Mouse (Mus musculus): ENCODE measurements around the gene Tekt3. TPM values are rescaled to one million over a fixed set of nuclear protein-coding genes. Genes with fewer than 3 reads are reported as not detected.

The Tekt3 gene
- total and polyA plus RNA-seq, 3 experiments: 0.11 TPM; not detected in 2

DNA sequence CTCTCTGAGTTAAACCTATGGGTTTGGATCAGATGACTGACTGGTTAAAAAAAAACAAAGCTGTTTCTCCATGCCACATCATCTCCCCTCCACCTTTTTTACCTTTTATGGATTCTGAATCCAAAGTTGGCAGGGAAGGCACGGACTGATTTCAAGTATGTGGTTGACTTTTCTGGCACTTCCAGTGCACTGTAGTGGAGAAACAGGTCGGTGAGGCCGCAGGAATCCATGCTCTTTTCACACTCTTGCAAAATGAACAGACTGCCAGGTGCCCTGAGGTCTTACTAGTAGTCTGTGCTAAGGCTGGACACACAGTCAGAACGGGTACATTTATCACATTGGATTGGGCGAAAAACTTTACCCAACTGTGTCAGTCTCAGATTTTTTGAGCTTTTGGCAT lies 80.9 kb downstream of the Tekt3 start:
- no peak for DNase-seq (ENCODE audit: low spot score)
- Histone ChIP-seq H3K36me3 (replicated peaks) (no peaks in the 10 kb centered on the region), H3K4me1 (ENCODE audit: insufficient read depth, low read depth, low read length) (no peaks in the 10 kb centered on the region), H3K9me3 (replicated peaks) (peaks cover 30% of the 10 kb centered on the region), H3K4me3 (ENCODE audit: low read depth, low read length) (no peak overlapping the region), H3K27me3 (ENCODE audit: insufficient read depth, low read length) (no peaks in the 10 kb centered on the region)
- ATAC-seq (ENCODE audit: extremely low read depth, insufficient number of reproducible peaks, low FRiP score, poor library complexity, severe bottlenecking): no peak
- TF ChIP-seq TAL1 (conservative IDR thresholded peaks at IDR 0.05; ENCODE audit: low read depth, low read length) (no peak), POLR2AphosphoS5 (IDR thresholded peaks at IDR 0.05; ENCODE audit: insufficient replicate concordance, low read depth, low read length) (no peak), GATA1 (IDR thresholded peaks at IDR 0.05; ENCODE audit: borderline replicate concordance, low read length) (no peak), GATA2 (IDR thresholded peaks at IDR 0.05; ENCODE audit: borderline replicate concordance, low read depth, low read length) (no peak), CTCF (IDR thresholded peaks at IDR 0.05; ENCODE audit: low read depth, low read length) (no peak)

DNA sequence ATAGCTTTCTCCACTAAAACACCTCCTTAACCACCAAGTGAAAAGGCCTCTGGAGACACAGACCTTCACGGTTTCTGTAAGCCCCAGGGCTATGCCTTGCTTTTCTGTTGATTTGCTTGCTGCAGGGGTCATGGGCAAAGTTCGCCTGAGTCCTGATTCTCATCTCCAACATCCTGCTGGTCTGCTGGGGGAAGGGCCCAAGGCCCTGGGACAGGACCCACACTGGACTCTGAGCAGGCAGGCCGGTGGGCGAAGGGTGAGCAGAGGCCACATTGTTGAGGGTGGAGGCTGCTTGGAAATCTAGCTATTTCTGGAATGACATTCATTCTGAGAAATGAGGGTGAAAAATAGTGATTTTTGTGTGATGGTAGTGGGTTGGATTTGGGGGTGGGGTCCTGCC lies 81.4 kb downstream of the Tekt3 start:
- TF ChIP-seq POLR2AphosphoS5 (IDR thresholded peaks at IDR 0.05; ENCODE audit: insufficient replicate concordance, low read depth, low read length): no peak
- no peak for TF ChIP-seq CTCF (IDR thresholded peaks at IDR 0.05; ENCODE audit: low read depth, low read length)
- no peak for TF ChIP-seq GATA2 (IDR thresholded peaks at IDR 0.05; ENCODE audit: borderline replicate concordance, low read depth, low read length)
- TF ChIP-seq TAL1 (conservative IDR thresholded peaks at IDR 0.05; ENCODE audit: low read depth, low read length): no peak
- no peak for TF ChIP-seq GATA1 (IDR thresholded peaks at IDR 0.05; ENCODE audit: borderline replicate concordance, low read length)
- H3K4me1 ChIP-seq (ENCODE audit: insufficient read depth, low read depth, low read length): no peaks in the 10 kb centered on the region
- no peaks in the 10 kb centered on the region for H3K36me3 ChIP-seq (replicated peaks)
- H3K27me3 ChIP-seq (ENCODE audit: insufficient read depth, low read length): no peaks in the 10 kb centered on the region
- no peak overlapping the region for H3K4me3 ChIP-seq (ENCODE audit: low read depth, low read length)
- DNase-seq (ENCODE audit: low spot score): no peak
- H3K9me3 ChIP-seq (replicated peaks): peaks cover 28% of the 10 kb centered on the region
- ATAC-seq (ENCODE audit: extremely low read depth, insufficient number of reproducible peaks, low FRiP score, poor library complexity, severe bottlenecking): no peak

GRCm38 (mm10) chr11:63143486-63143885 lies 82.0 kb downstream of the Tekt3 start:
- H3K36me3 ChIP-seq (replicated peaks): no peaks in the 10 kb centered on the region
- TF ChIP-seq POLR2AphosphoS5 (IDR thresholded peaks at IDR 0.05; ENCODE audit: insufficient replicate concordance, low read depth, low read length) (no peak), GATA2 (IDR thresholded peaks at IDR 0.05; ENCODE audit: borderline replicate concordance, low read depth, low read length) (no peak), CTCF (IDR thresholded peaks at IDR 0.05; ENCODE audit: low read depth, low read length) (no peak)
- ATAC-seq (ENCODE audit: extremely low read depth, insufficient number of reproducible peaks, low FRiP score, poor library complexity, severe bottlenecking) (no peak), DNase-seq (ENCODE audit: low spot score) (no peak)
- no peaks in the 10 kb centered on the region for H3K4me1 ChIP-seq (ENCODE audit: insufficient read depth, low read depth, low read length)
- peaks cover 28% of the 10 kb centered on the region for H3K9me3 ChIP-seq (replicated peaks)
- no peaks in the 10 kb centered on the region for H3K27me3 ChIP-seq (ENCODE audit: insufficient read depth, low read length)
- H3K4me3 ChIP-seq (ENCODE audit: low read depth, low read length): no peak overlapping the region

Other genes starting within 250 kb of the Tekt3 start
- gene Trim16, start 241.4 kb upstream of the Tekt3 start, total RNA-seq (2014; fragmentation: Nextera tagmentation): not detected in 2 replicates
- 0.05 TPM in 1 of 2 replicates, not detected in the other for gene Trim16, start 241.4 kb upstream of the Tekt3 start, total RNA-seq (2017)
- not detected in 2 replicates for gene Trim16, start 241.4 kb upstream of the Tekt3 start, polyA plus RNA-seq (2012)
- not detected in 2 replicates for gene Fbxw10, start 214.6 kb upstream of the Tekt3 start, total RNA-seq (2014; fragmentation: Nextera tagmentation)
- gene Fbxw10, start 214.6 kb upstream of the Tekt3 start, total RNA-seq (2017): 0.17 and 0.55 TPM in 2 replicates
- not detected in 2 replicates for gene Fbxw10, start 214.6 kb upstream of the Tekt3 start, polyA plus RNA-seq (2012)
- 24.8 and 33.0 TPM in 2 replicates for gene Tvp23b, start 182.2 kb upstream of the Tekt3 start, total RNA-seq (2014; fragmentation: Nextera tagmentation)
- 46.5 and 53.7 TPM in 2 replicates for gene Tvp23b, start 182.2 kb upstream of the Tekt3 start, total RNA-seq (2017)
- gene Tvp23b, start 182.2 kb upstream of the Tekt3 start, polyA plus RNA-seq (2012): 1.9 and 3.3 TPM in 2 replicates
- gene Cdrt4, start 110.5 kb upstream of the Tekt3 start, total RNA-seq (2014; fragmentation: Nextera tagmentation): not detected in 2 replicates
- 0.27 TPM in 1 of 2 replicates, not detected in the other for gene Cdrt4, start 110.5 kb upstream of the Tekt3 start, total RNA-seq (2017)
- gene Cdrt4, start 110.5 kb upstream of the Tekt3 start, polyA plus RNA-seq (2012): not detected in 2 replicates
- gene Pmp22, start 67.3 kb downstream of the Tekt3 start, total RNA-seq (2014; fragmentation: Nextera tagmentation): not detected in 2 replicates
- 0.11 TPM in 1 of 2 replicates, not detected in the other for gene Pmp22, start 67.3 kb downstream of the Tekt3 start, total RNA-seq (2017)
- gene Pmp22, start 67.3 kb downstream of the Tekt3 start, polyA plus RNA-seq (2012): not detected in 2 replicates

Measured in G1E (cell line).